Mouse (Mus musculus) layer of hippocampus, adult 9-11 months (tissue): ENCODE measurements around the gene Ldb2.
A peak's percentile ranks its signal among the peaks of the same experiment; 100 is the strongest.

Source experiments
- DNase-seq: peaks from one replicate; pipeline ENCODE4 v3.0.0; 2022

Ldb2 gene

GRCm38 (mm10) chr5:44714508-44714907, 85.0 kb downstream of the Ldb2 start:
- no peak for DNase-seq

DNA sequence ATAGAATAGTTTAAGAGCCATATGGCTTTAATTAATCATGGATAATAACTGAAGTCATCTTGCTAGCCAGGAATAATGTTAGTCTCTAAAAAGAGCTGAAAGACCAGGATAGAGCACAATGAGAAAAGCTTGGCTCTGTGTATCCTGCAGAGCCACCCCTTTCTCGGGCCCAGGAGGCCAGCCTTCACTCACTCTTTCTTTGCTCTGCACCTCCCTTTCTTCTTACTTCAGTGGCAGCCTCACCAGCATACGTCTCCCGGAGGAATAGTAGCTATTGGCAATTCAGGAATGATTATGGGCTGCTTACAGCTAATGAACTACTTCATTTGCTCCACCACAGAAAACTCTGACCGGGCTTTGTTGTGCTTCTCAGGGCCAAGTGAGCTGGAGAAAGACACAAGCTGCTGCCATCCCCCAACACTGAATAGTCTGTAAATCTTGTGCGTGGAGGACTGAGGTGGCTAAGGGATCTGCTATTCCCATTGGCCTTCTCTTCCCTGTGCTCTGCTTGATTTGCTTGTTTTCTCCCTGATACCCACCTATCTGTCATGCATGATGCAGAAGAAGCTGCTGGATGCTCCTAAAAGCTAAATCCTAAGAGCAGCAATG, 86.2 kb downstream of the Ldb2 start:
- DNase-seq: no peak

DNA sequence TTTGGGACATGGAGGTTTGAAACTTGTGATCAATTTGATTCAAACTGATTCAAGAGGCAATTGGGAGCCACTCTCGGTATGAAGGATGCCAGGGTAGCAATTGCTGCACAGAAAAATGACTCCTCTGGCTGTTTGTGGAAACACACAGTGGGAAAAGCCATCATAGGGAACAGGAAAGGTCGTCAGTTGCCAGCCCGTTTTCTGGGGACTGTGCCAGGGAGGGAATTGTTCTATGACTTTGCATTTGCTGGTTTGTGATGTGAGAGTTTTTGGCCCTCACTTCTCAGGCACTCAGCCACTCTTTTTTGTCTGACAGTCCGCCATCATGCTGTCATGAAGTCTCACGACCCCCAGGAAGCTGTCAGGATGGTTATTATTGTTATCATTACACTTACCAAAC, 88.3 kb downstream of the Ldb2 start:
- DNase-seq: no peak

DNA sequence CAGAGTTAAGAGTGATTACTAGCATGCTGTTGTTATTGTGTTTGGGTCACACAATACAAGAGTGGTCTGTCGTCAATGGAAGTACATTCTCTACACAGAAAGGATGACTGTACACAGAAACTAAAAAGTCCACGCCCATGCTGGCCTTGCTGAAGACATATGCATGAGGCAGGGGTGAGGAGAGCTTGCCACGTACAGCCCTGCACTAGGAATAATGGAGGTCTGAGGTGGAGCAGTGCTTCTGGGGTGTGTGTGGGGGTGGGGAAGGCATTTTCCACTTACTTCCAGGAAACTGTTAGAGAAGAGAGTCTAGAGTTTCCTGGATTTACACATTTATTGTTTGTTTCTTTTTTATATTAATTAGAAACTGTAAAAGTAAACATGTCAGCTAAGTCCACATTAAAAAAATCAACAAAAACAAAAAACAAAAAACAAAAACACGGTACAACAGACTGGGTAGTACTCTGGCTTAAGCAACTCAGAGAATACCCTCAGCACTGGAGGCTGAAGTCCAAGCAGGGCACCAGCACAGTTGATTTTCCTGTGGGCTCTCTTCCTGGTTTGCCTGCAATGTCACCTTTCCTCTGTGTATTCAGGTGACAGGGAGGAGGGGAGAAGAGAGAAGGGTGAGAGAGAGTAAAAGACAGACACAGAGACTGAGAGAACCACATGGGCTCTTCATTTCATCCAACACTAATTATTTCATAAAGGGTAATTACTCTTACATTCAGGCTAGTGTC, 89.2 kb downstream of the Ldb2 start:
- DNase-seq: no peak

GRCm38 (mm10) chr5:44709276-44709675, 90.2 kb downstream of the Ldb2 start:
- DNase-seq: no peak

- no peak for DNase-seq
Observed at GRCm38 (mm10) chr5:44707946-44708345, 91.5 kb downstream of the Ldb2 start.

GRCm38 (mm10) chr5:44706997-44707698, 92.3 kb downstream of the Ldb2 start:
- DNase-seq: no peak

- peak; percentile 18 for DNase-seq
Observed at GRCm38 (mm10) chr5:44697993-44698392, 101.5 kb downstream of the Ldb2 start.

GRCm38 (mm10) chr5:44696548-44696947, 102.9 kb downstream of the Ldb2 start:
- no peak for DNase-seq

DNA sequence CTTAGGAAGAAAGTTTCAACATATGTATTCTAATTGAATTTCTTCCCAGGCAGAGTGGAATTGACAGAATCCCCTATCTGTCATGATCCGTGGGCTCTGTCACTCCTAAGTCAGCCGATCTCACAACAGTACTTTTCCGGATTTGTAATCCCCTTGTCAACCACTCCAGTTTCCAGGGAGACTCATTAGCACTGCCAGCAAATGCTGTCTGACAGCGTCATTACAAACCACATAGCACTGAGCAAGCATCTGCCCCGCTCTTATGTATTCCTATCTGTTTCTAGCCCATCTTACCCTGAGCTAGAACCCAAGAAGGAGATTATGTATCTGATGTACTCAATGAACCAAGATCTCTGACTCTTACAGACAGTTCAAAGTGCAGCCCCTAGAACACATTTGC, 105.8 kb downstream of the Ldb2 start:
- DNase-seq: peak; percentile 58

- no peak for DNase-seq
Observed at GRCm38 (mm10) chr5:44686344-44686743, 113.1 kb downstream of the Ldb2 start.

DNA sequence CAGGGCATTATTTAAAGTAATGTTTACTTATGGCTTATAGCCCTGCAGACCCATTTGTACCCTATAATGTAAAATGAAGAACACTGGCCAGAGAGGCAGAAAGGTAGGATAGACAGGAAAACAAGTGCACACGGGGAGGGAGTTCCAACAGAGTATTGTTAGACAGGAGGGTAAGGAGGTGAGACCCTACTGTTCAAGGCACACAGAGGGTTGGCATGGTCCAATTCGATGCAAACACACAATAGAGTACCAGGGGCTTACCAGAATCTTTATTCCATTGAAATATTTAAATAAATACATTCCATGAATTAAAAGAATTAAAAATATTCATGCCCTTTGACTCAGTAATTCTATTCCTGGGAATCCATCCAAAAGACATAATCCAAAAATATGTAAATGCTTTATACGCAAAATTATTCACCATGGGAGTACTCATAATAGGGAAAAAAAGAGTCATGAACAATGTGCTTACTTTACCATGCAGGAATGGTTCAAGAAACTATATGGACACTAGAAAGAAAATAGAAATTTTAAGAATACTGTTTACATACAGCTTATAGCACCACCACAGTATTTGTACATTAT, 118.3 kb downstream of the Ldb2 start:
- DNase-seq: no peak

GRCm38 (mm10) chr5:44677814-44678213, 121.7 kb downstream of the Ldb2 start:
- DNase-seq: no peak

- no peak for DNase-seq
Observed at GRCm38 (mm10) chr5:44676145-44676754, 123.2 kb downstream of the Ldb2 start.

GRCm38 (mm10) chr5:44670336-44670735, 129.1 kb downstream of the Ldb2 start:
- DNase-seq: no peak

DNA sequence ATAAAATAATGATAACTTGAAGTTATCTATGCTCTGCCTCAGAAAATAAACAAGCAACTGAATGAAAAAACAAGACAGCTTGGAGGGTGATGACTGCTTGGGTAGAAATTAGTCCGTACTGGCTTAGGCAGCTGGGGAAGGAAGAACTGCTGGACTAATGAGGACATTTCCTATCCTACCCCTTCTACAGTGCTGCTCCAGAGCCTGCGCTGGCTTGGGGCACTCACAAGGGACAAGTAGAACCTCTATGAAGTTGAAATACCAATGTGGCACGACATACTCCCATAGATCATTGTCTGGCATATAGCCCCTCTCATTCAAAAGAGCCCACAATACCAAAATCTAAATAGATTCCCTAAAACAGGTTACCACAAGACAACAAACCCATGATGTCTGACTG, 131.6 kb downstream of the Ldb2 start:
- DNase-seq: no peak

DNA sequence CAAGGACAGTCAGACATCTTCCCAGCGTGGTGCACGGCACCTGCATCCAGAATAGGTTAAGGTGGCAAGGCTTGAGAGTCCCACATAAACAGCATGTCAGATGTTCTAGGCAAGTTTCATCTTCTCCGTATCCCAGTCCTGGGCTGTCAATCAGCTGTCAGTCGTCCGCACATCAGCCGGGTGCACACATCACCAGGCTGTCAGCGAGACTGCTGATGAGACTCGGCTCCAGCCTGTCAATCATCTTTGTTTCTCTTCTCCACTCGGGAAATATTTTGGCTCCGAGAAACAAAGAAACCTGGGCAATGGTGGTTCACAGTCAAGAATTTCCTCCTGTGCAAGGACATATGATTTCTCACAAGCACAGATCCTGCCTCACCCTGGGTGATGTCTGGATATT, 132.1 kb downstream of the Ldb2 start:
- peak; percentile 18 for DNase-seq

GRCm38 (mm10) chr5:44659651-44660050, 139.8 kb downstream of the Ldb2 start:
- DNase-seq: no peak

DNA sequence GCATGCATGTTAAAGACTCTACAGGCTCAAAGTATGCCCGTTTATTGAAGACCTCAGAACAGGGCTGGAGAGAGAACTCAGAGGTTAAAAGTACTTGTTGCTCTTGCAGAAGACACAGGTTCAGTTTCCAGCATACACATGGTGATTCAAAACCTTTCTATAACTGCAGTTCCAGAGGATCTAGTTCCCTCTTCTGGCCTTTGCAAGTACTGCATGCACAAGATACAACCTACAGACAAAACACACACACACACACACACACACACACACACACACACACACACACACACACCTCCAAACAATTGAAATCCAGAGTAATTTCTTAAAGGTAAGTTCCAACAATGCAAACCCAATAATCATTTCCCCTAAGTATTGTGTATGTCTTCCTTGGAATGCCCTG, 142.8 kb downstream of the Ldb2 start:
- DNase-seq: no peak

- no peak for DNase-seq
Observed at GRCm38 (mm10) chr5:44654403-44654802, 145.1 kb downstream of the Ldb2 start.

GRCm38 (mm10) chr5:44646842-44647190, 152.7 kb downstream of the Ldb2 start:
- no peak for DNase-seq

GRCm38 (mm10) chr5:44645952-44646841, 153.3 kb downstream of the Ldb2 start:
- DNase-seq: no peak
